Mouse (Mus musculus) liver, embryonic 16.5 days (tissue): ENCODE data around the gene Upp2. TPM values are rescaled to one million over a fixed set of nuclear protein-coding genes. Genes with fewer than 3 reads are reported as not detected.

ENCODE experiments used
- ATAC-seq: fragments of 200-750 bp; cut with Nextera tagmentation; 2 replicates; pipeline ENCODE4 v1.8.0; 2017; ENCODE audit warnings: low read depth, mild to moderate bottlenecking, moderate number of reproducible peaks, moderate library complexity
- H3K27ac ChIP-seq: fragments of 300-500 bp; sonication (generic); 2 replicates; pipeline ENCODE4 v1.5.1; 2014; ENCODE audit warnings: mild to moderate bottlenecking, low read length
- H3K27me3 ChIP-seq: fragments of 300-500 bp; sonication (generic); 2 replicates; pipeline ENCODE4 v1.6.1; 2014; ENCODE audit warnings: low read depth, low read length, mixed read lengths; ENCODE audit not compliant: control insufficient read depth, insufficient read depth
- H3K36me3 ChIP-seq: fragments of 300-500 bp; sonication (generic); 2 replicates; pipeline ENCODE4 v1.6.1; 2014; ENCODE audit warnings: mild to moderate bottlenecking; ENCODE audit not compliant: control insufficient read depth, insufficient read depth
- H3K4me1 ChIP-seq: fragments of 300-500 bp; sonication (generic); 2 replicates; pipeline ENCODE4 v1.6.1; 2014; ENCODE audit warnings: low read depth, low read length, mixed read lengths; ENCODE audit not compliant: control insufficient read depth
- H3K4me2 ChIP-seq: fragments of 300-500 bp; sonication (generic); 2 replicates; pipeline ENCODE4 v1.6.1; 2014; ENCODE audit warnings: low read depth, low read length, mixed read lengths
- H3K4me3 ChIP-seq: fragments of 300-500 bp; sonication (generic); 2 replicates; pipeline ENCODE4 v1.5.1; 2014; ENCODE audit warnings: low read depth, mild to moderate bottlenecking, low read length
- H3K9ac ChIP-seq: fragments of 300-500 bp; sonication (generic); 2 replicates; pipeline ENCODE4 v1.6.1; 2014; ENCODE audit warnings: low read depth, low read length
- H3K9me3 ChIP-seq: fragments of 300-500 bp; sonication (generic); replicated peaks from 2 replicates; pipeline ENCODE4 v1.6.1; 2016; ENCODE audit warnings: low read length; ENCODE audit not compliant: control insufficient read depth
- WGBS: fragments of 180-500 bp; shearing (Covaris S2); extraction: QIAGEN DNeasy Blood & Tissue Kit; methylation state at CpG from one replicate; pipeline ENCODE4 v1.1.7; 2014; ENCODE audit not compliant: insufficient replicate concordance; 5-methylcytosine and 5-hydroxymethylcytosine counted together
- polyA plus RNA-seq: library from polyadenylated mRNA; unstranded; fragments of >200 nt; fragmentation: Nextera tagmentation; extraction: Ambion mirVana; gene quantifications from 2 replicates; pipeline ENCODE4 v1.2.1, GENCODE M21; 2015

The Upp2 gene
- polyA plus RNA-seq, 1 experiment from 2014 or later, result 5.5 TPM

GRCm38 (mm10) chr2:58590055-58590454 is 23.0 kb downstream of the Upp2 start:
- Histone ChIP-seq H3K27me3 (no peaks in the 10 kb centered on the region), H3K27ac (no peak overlapping the region), H3K4me1 (no peaks in the 10 kb centered on the region), H3K9ac (no peak overlapping the region), H3K4me2 (no peak overlapping the region), H3K9me3 (no peaks in the 10 kb centered on the region), H3K4me3 (no peak overlapping the region), H3K36me3 (no peaks in the 10 kb centered on the region)
- WGBS, result 63% methylated on average over 1 of the region's 1 CpGs
- no peak for ATAC-seq

- no peaks in the 10 kb centered on the region for H3K9me3 ChIP-seq
- H3K4me1 ChIP-seq, result no peaks in the 10 kb centered on the region
- no peak overlapping the region for H3K4me3 ChIP-seq
- H3K36me3 ChIP-seq, result no peaks in the 10 kb centered on the region
- no peak for ATAC-seq
- H3K27ac ChIP-seq, result no peak overlapping the region
- WGBS, result 33% methylated on average over 9 of the region's 9 CpGs
- no peak overlapping the region for H3K4me2 ChIP-seq
- H3K9ac ChIP-seq, result no peak overlapping the region
- no peaks in the 10 kb centered on the region for H3K27me3 ChIP-seq
Measured at GRCm38 (mm10) chr2:58595350-58595749, 28.3 kb downstream of the Upp2 start.

- Histone ChIP-seq H3K27me3 (no peaks in the 10 kb centered on the region), H3K9ac (no peak overlapping the region), H3K4me3 (no peak overlapping the region), H3K27ac (no peak overlapping the region), H3K9me3 (no peaks in the 10 kb centered on the region), H3K36me3 (no peaks in the 10 kb centered on the region), H3K4me1 (no peaks in the 10 kb centered on the region), H3K4me2 (no peak overlapping the region)
- WGBS, result 74% methylated on average over 17 of the region's 17 CpGs
- ATAC-seq, result no peak
Measured at GRCm38 (mm10) chr2:58596774-58597342, 29.8 kb downstream of the Upp2 start.

GRCm38 (mm10) chr2:58597556-58597955 is 30.5 kb downstream of the Upp2 start:
- Histone ChIP-seq H3K4me1 (no peaks in the 10 kb centered on the region), H3K9me3 (no peaks in the 10 kb centered on the region), H3K4me3 (no peak overlapping the region), H3K36me3 (no peaks in the 10 kb centered on the region), H3K27ac (no peak overlapping the region), H3K4me2 (no peak overlapping the region), H3K9ac (no peak overlapping the region), H3K27me3 (no peaks in the 10 kb centered on the region)
- no peak for ATAC-seq
- WGBS, result 76% methylated on average over 3 of the region's 3 CpGs

GRCm38 (mm10) chr2:58599639-58600038 is 32.5 kb downstream of the Upp2 start:
- Histone ChIP-seq H3K9me3 (no peaks in the 10 kb centered on the region), H3K4me1 (no peaks in the 10 kb centered on the region), H3K36me3 (no peaks in the 10 kb centered on the region), H3K4me2 (no peak overlapping the region), H3K27ac (no peak overlapping the region), H3K4me3 (no peak overlapping the region), H3K27me3 (no peaks in the 10 kb centered on the region), H3K9ac (no peak overlapping the region)
- no peak for ATAC-seq
- WGBS, result 54% methylated on average over 6 of the region's 6 CpGs

GRCm38 (mm10) chr2:58601382-58601781 is 34.3 kb downstream of the Upp2 start:
- no peak for ATAC-seq

GRCm38 (mm10) chr2:58603379-58603778 is 36.3 kb downstream of the Upp2 start:
- WGBS, result 54% methylated on average over 3 of the region's 3 CpGs
- ATAC-seq, result no peak
- Histone ChIP-seq H3K4me3 (no peak overlapping the region), H3K27ac (no peak overlapping the region), H3K9ac (no peak overlapping the region), H3K9me3 (no peaks in the 10 kb centered on the region), H3K27me3 (no peaks in the 10 kb centered on the region), H3K36me3 (no peaks in the 10 kb centered on the region), H3K4me1 (no peaks in the 10 kb centered on the region), H3K4me2 (no peak overlapping the region)

More at GRCm38 (mm10) chr2:58601382-58601781, 34.3 kb downstream of the Upp2 start:
- Histone ChIP-seq H3K9ac (no peak overlapping the region), H3K4me3 (no peak overlapping the region), H3K36me3 (no peaks in the 10 kb centered on the region), H3K27me3 (no peaks in the 10 kb centered on the region), H3K9me3 (no peaks in the 10 kb centered on the region), H3K4me1 (no peaks in the 10 kb centered on the region), H3K27ac (no peak overlapping the region), H3K4me2 (no peak overlapping the region)
- 72% methylated on average over 4 of the region's 4 CpGs for WGBS

GRCm38 (mm10) chr2:58604791-58605190 is 37.7 kb downstream of the Upp2 start:
- Histone ChIP-seq H3K36me3 (no peaks in the 10 kb centered on the region), H3K27ac (no peak overlapping the region), H3K4me3 (no peak overlapping the region), H3K9me3 (no peaks in the 10 kb centered on the region), H3K27me3 (no peaks in the 10 kb centered on the region), H3K4me1 (no peaks in the 10 kb centered on the region), H3K4me2 (no peak overlapping the region), H3K9ac (no peak overlapping the region)
- WGBS, result 64% methylated on average over 3 of the region's 3 CpGs
- ATAC-seq, result no peak

GRCm38 (mm10) chr2:58613720-58614119 is 46.6 kb downstream of the Upp2 start:
- Histone ChIP-seq H3K4me2 (no peak overlapping the region), H3K36me3 (no peaks in the 10 kb centered on the region), H3K27me3 (no peaks in the 10 kb centered on the region), H3K4me3 (no peak overlapping the region), H3K9me3 (no peaks in the 10 kb centered on the region), H3K9ac (no peak overlapping the region), H3K4me1 (no peaks in the 10 kb centered on the region), H3K27ac (no peak overlapping the region)
- 67% methylated on average over 3 of the region's 3 CpGs for WGBS
- no peak for ATAC-seq
